Mouse (Mus musculus): ENCODE results near the gene Nkx6-1. TPM values are rescaled to one million over a fixed set of nuclear protein-coding genes. Genes with fewer than 3 reads are reported as not detected.

Nkx6-1 gene
- polyA plus RNA-seq (2014; fragmentation: Nextera tagmentation; extraction: Ambion mirVana), result 7.4 and 7.5 TPM in 2 replicates

- peak; percentile 98 for ATAC-seq (ENCODE audit: insufficient read depth, low FRiP score, low TSS enrichment)
- H3K9me3 ChIP-seq (ENCODE audit: control insufficient read depth, low read length), result no peaks in the 10 kb centered on the region
- H3K27me3 ChIP-seq (ENCODE audit: control insufficient read depth, insufficient read depth, low read length), result peaks cover 98% of the 10 kb centered on the region
- peaks cover 12% of the 10 kb centered on the region for H3K4me1 ChIP-seq (ENCODE audit: control insufficient read depth, insufficient read depth, low read length)
- peak within 1 kb of the TSS; percentile 62 for H3K9ac ChIP-seq (ENCODE audit: low read length)
- peak within 1 kb of the TSS; percentile 43 for H3K4me2 ChIP-seq (ENCODE audit: low read depth)
- WGBS, result under 1% methylated on average over 39 of the region's 39 CpGs
- H3K4me3 ChIP-seq (ENCODE audit: low read depth, low read length), result peak within 1 kb of the TSS; percentile 43
- H3K36me3 ChIP-seq (ENCODE audit: control insufficient read depth, insufficient read depth, low read length), result no peaks in the 10 kb centered on the region
- peak within 1 kb of the TSS; percentile 77 for H3K27ac ChIP-seq (ENCODE audit: low read depth, low read length)
- DNase-seq (ENCODE audit: low spot score), result peak; percentile 95
Measured at GRCm38 (mm10) chr5:101664945-101665615, at the start of gene Nkx6-1. TSS of gene Nkx6-1 (minus strand) at chr5:101664996.

GRCm38 (mm10) chr5:101713064-101713613 lies 48.3 kb upstream of the Nkx6-1 start:
- no peak overlapping the region for H3K4me2 ChIP-seq (ENCODE audit: low read depth)
- WGBS, result 83% methylated on average over 6 of the region's 6 CpGs
- H3K9me3 ChIP-seq (ENCODE audit: control insufficient read depth, low read length), result no peaks in the 10 kb centered on the region
- no peak for ATAC-seq (ENCODE audit: insufficient read depth, low FRiP score, low TSS enrichment)
- H3K36me3 ChIP-seq (ENCODE audit: control insufficient read depth, insufficient read depth, low read length), result no peaks in the 10 kb centered on the region
- H3K27ac ChIP-seq (ENCODE audit: low read depth, low read length), result no peak overlapping the region
- H3K4me1 ChIP-seq (ENCODE audit: control insufficient read depth, insufficient read depth, low read length), result no peaks in the 10 kb centered on the region
- no peak for DNase-seq (ENCODE audit: low spot score)
- H3K9ac ChIP-seq (ENCODE audit: low read length), result no peak overlapping the region
- H3K27me3 ChIP-seq (ENCODE audit: control insufficient read depth, insufficient read depth, low read length), result no peaks in the 10 kb centered on the region
- H3K4me3 ChIP-seq (ENCODE audit: low read depth, low read length), result no peak overlapping the region

- no peak overlapping the region for H3K4me2 ChIP-seq (ENCODE audit: low read depth)
- WGBS, result 79% methylated on average over 24 of the region's 25 CpGs
- DNase-seq (ENCODE audit: low spot score) (no peak), ATAC-seq (ENCODE audit: insufficient read depth, low FRiP score, low TSS enrichment) (no peak)
- H3K27ac ChIP-seq (ENCODE audit: low read depth, low read length), result no peak overlapping the region
- no peaks in the 10 kb centered on the region for H3K4me1 ChIP-seq (ENCODE audit: control insufficient read depth, insufficient read depth, low read length)
- no peak overlapping the region for H3K9ac ChIP-seq (ENCODE audit: low read length)
- no peak overlapping the region for H3K4me3 ChIP-seq (ENCODE audit: low read depth, low read length)
- no peaks in the 10 kb centered on the region for H3K27me3 ChIP-seq (ENCODE audit: control insufficient read depth, insufficient read depth, low read length)
- no peaks in the 10 kb centered on the region for H3K9me3 ChIP-seq (ENCODE audit: control insufficient read depth, low read length)
- no peaks in the 10 kb centered on the region for H3K36me3 ChIP-seq (ENCODE audit: control insufficient read depth, insufficient read depth, low read length)
Measured at GRCm38 (mm10) chr5:101703374-101704260, 38.8 kb upstream of the Nkx6-1 start.

- H3K4me1 ChIP-seq (ENCODE audit: control insufficient read depth, insufficient read depth, low read length), result no peaks in the 10 kb centered on the region
- H3K4me3 ChIP-seq (ENCODE audit: low read depth, low read length), result no peak overlapping the region
- DNase-seq (ENCODE audit: low spot score), result no peak
- no peak overlapping the region for H3K4me2 ChIP-seq (ENCODE audit: low read depth)
- no peak for ATAC-seq (ENCODE audit: insufficient read depth, low FRiP score, low TSS enrichment)
- WGBS, result 84% methylated on average over 11 of the region's 11 CpGs
- no peaks in the 10 kb centered on the region for H3K36me3 ChIP-seq (ENCODE audit: control insufficient read depth, insufficient read depth, low read length)
- H3K27ac ChIP-seq (ENCODE audit: low read depth, low read length), result no peak overlapping the region
- H3K27me3 ChIP-seq (ENCODE audit: control insufficient read depth, insufficient read depth, low read length), result no peaks in the 10 kb centered on the region
- no peak overlapping the region for H3K9ac ChIP-seq (ENCODE audit: low read length)
- no peaks in the 10 kb centered on the region for H3K9me3 ChIP-seq (ENCODE audit: control insufficient read depth, low read length)
Measured at GRCm38 (mm10) chr5:101702636-101703035, 37.8 kb upstream of the Nkx6-1 start.

GRCm38 (mm10) chr5:101700607-101701006 lies 35.8 kb upstream of the Nkx6-1 start:
- no peak overlapping the region for H3K27ac ChIP-seq (ENCODE audit: low read depth, low read length)
- no peaks in the 10 kb centered on the region for H3K9me3 ChIP-seq (ENCODE audit: control insufficient read depth, low read length)
- H3K36me3 ChIP-seq (ENCODE audit: control insufficient read depth, insufficient read depth, low read length), result no peaks in the 10 kb centered on the region
- ATAC-seq (ENCODE audit: insufficient read depth, low FRiP score, low TSS enrichment) (no peak), DNase-seq (ENCODE audit: low spot score) (peak; percentile 46)
- no peak overlapping the region for H3K4me2 ChIP-seq (ENCODE audit: low read depth)
- no peaks in the 10 kb centered on the region for H3K4me1 ChIP-seq (ENCODE audit: control insufficient read depth, insufficient read depth, low read length)
- H3K27me3 ChIP-seq (ENCODE audit: control insufficient read depth, insufficient read depth, low read length), result no peaks in the 10 kb centered on the region
- 10% methylated on average over 3 of the region's 3 CpGs for WGBS
- H3K9ac ChIP-seq (ENCODE audit: low read length), result no peak overlapping the region
- H3K4me3 ChIP-seq (ENCODE audit: low read depth, low read length), result no peak overlapping the region

GRCm38 (mm10) chr5:101688581-101688980 lies 23.8 kb upstream of the Nkx6-1 start:
- Histone ChIP-seq H3K4me1 (ENCODE audit: control insufficient read depth, insufficient read depth, low read length) (no peaks in the 10 kb centered on the region), H3K4me3 (ENCODE audit: low read depth, low read length) (no peak overlapping the region), H3K9me3 (ENCODE audit: control insufficient read depth, low read length) (no peaks in the 10 kb centered on the region), H3K27me3 (ENCODE audit: control insufficient read depth, insufficient read depth, low read length) (no peaks in the 10 kb centered on the region; the same call in 1 of the 2 replicates), H3K27ac (ENCODE audit: low read depth, low read length) (no peak overlapping the region), H3K9ac (ENCODE audit: low read length) (no peak overlapping the region), H3K36me3 (ENCODE audit: control insufficient read depth, insufficient read depth, low read length) (no peaks in the 10 kb centered on the region), H3K4me2 (ENCODE audit: low read depth) (0 out of 2 replicates have a peak overlapping the region, but pooled peaks have one; percentile 3)
- WGBS, result 22% methylated on average over 15 of the region's 15 CpGs
- ATAC-seq (ENCODE audit: insufficient read depth, low FRiP score, low TSS enrichment) (no peak; the same call in 1 of the 2 replicates), DNase-seq (ENCODE audit: low spot score) (peak; percentile 78)

- Histone ChIP-seq H3K4me1 (ENCODE audit: control insufficient read depth, insufficient read depth, low read length) (no peaks in the 10 kb centered on the region), H3K4me2 (ENCODE audit: low read depth) (no peak overlapping the region), H3K4me3 (ENCODE audit: low read depth, low read length) (no peak overlapping the region), H3K27ac (ENCODE audit: low read depth, low read length) (no peak overlapping the region), H3K36me3 (ENCODE audit: control insufficient read depth, insufficient read depth, low read length) (no peaks in the 10 kb centered on the region), H3K9me3 (ENCODE audit: control insufficient read depth, low read length) (no peaks in the 10 kb centered on the region), H3K27me3 (ENCODE audit: control insufficient read depth, insufficient read depth, low read length) (no peaks in the 10 kb centered on the region; the same call in 1 of the 2 replicates), H3K9ac (ENCODE audit: low read length) (no peak overlapping the region)
- DNase-seq (ENCODE audit: low spot score), result no peak
- ATAC-seq (ENCODE audit: insufficient read depth, low FRiP score, low TSS enrichment), result no peak
- WGBS, result 65% methylated on average over 5 of the region's 5 CpGs
Measured at GRCm38 (mm10) chr5:101683340-101683739, 18.5 kb upstream of the Nkx6-1 start.

GRCm38 (mm10) chr5:101680338-101680737 lies 15.5 kb upstream of the Nkx6-1 start:
- Histone ChIP-seq H3K9ac (ENCODE audit: low read length) (no peak overlapping the region), H3K4me2 (ENCODE audit: low read depth) (no peak overlapping the region), H3K4me1 (ENCODE audit: control insufficient read depth, insufficient read depth, low read length) (no peaks in the 10 kb centered on the region), H3K4me3 (ENCODE audit: low read depth, low read length) (no peak overlapping the region), H3K9me3 (ENCODE audit: control insufficient read depth, low read length) (no peaks in the 10 kb centered on the region), H3K36me3 (ENCODE audit: control insufficient read depth, insufficient read depth, low read length) (no peaks in the 10 kb centered on the region), H3K27me3 (ENCODE audit: control insufficient read depth, insufficient read depth, low read length) (no peaks in the 10 kb centered on the region), H3K27ac (ENCODE audit: low read depth, low read length) (no peak overlapping the region)
- WGBS, result 83% methylated on average over 6 of the region's 6 CpGs
- no peak for ATAC-seq (ENCODE audit: insufficient read depth, low FRiP score, low TSS enrichment)
- DNase-seq (ENCODE audit: low spot score), result no peak
